Mouse (Mus musculus): Measurements from ENCODE around the gene Plxnd1. TPM values are rescaled to one million over a fixed set of nuclear protein-coding genes. Genes with fewer than 3 reads are reported as not detected.
A peak's percentile ranks its signal among the peaks of the same experiment; 100 is the strongest.

Plxnd1 gene
- polyA plus RNA-seq (2014; fragmentation: Nextera tagmentation; extraction: Ambion mirVana) = 17.5 and 18.8 TPM in 2 replicates

- H3K4me2 ChIP-seq (replicated peaks; ENCODE audit: low read depth, low read length) = peak within 1 kb of the TSS; percentile 84
- peak; percentile 76 for ATAC-seq (ENCODE audit: low FRiP score)
- H3K27me3 ChIP-seq (ENCODE audit: control insufficient read depth, insufficient read depth, low read length) = peaks cover 31% of the 10 kb centered on the region
- peaks cover 21% of the 10 kb centered on the region for H3K4me1 ChIP-seq (replicated peaks; ENCODE audit: control insufficient read depth, insufficient read depth, low read length)
- peak; percentile 89 for DNase-seq (ENCODE audit: low spot score)
- 0% methylated on average over 19 of the region's 51 CpGs for WGBS
- 0 out of 2 replicates have a peak within 1 kb of the TSS, but pooled peaks have one; percentile 17 for H3K27ac ChIP-seq (ENCODE audit: low read depth, low read length)
- peak within 1 kb of the TSS; percentile 40 for H3K9ac ChIP-seq (ENCODE audit: low read depth, low read length)
- peak within 1 kb of the TSS; percentile 46 for H3K4me3 ChIP-seq (ENCODE audit: low read depth, low read length)
- no peaks in the 10 kb centered on the region for H3K36me3 ChIP-seq (ENCODE audit: control insufficient read depth, insufficient read depth, low read length)
- no peaks in the 10 kb centered on the region for H3K9me3 ChIP-seq (ENCODE audit: control insufficient read depth, low read length)
Observed at GRCm38 (mm10) chr6:115994877-115995520, at the start of gene Plxnd1. Gene Plxnd1 (minus strand): TSS chr6:115995005.

DNA sequence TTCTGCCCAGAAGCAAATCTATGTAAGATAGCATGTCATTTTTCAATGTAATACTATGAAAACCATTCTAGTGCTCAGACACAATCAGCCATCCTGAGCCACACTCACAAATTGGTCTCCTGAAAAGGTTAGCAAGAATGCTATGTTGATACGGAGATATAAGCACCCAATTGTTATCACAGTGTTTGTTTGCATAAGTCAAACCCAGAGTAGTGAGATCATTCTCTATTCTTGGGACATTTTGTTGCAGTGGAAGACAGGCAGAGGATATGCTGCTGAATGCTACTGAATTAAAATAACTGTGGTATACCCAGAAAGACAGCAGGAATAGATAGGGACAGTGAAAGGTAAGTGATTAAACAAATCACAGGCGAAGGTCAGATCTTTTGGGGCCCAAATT, 49.2 kb upstream of the Plxnd1 start:
- ATAC-seq (ENCODE audit: low FRiP score) = no peak
- 60% methylated on average over 2 of the region's 2 CpGs for WGBS
- no peak overlapping the region for H3K9ac ChIP-seq (ENCODE audit: low read depth, low read length)

DNA sequence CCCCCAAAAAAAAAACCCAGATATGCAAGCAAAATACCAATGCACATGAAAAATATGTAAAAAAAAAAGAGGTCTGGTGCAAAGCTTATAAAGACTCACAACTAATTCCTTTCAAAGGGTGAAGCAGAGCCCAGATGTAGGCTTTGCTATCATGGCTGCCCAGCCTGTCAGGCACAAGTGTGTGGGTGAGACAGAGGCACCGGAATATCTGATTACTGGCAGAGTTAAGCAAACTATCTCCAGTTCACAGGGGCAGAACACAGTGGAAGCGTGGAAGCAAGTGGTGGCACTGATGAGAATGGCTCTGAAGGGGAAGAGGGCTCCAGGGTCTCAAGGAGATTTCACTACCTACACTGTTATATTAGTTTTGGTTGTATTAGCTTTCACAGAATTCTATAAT, 43.4 kb upstream of the Plxnd1 start:
- H3K9me3 ChIP-seq (ENCODE audit: control insufficient read depth, low read length) = no peaks in the 10 kb centered on the region
- WGBS = 94% methylated on average over 2 of the region's 2 CpGs
- no peak overlapping the region for H3K9ac ChIP-seq (ENCODE audit: low read depth, low read length)
- H3K4me2 ChIP-seq (replicated peaks; ENCODE audit: low read depth, low read length) = no peak overlapping the region
- no peaks in the 10 kb centered on the region for H3K36me3 ChIP-seq (ENCODE audit: control insufficient read depth, insufficient read depth, low read length)
- no peaks in the 10 kb centered on the region for H3K27me3 ChIP-seq (ENCODE audit: control insufficient read depth, insufficient read depth, low read length)
- ATAC-seq (ENCODE audit: low FRiP score) = no peak
- no peak overlapping the region for H3K27ac ChIP-seq (ENCODE audit: low read depth, low read length)
- no peak for DNase-seq (ENCODE audit: low spot score)
- H3K4me3 ChIP-seq (ENCODE audit: low read depth, low read length) = no peak overlapping the region
- H3K4me1 ChIP-seq (replicated peaks; ENCODE audit: control insufficient read depth, insufficient read depth, low read length) = no peaks in the 10 kb centered on the region

More for the DNA sequence above, 49.2 kb upstream of the Plxnd1 start:
- no peak overlapping the region for H3K4me3 ChIP-seq (ENCODE audit: low read depth, low read length)
- H3K36me3 ChIP-seq (ENCODE audit: control insufficient read depth, insufficient read depth, low read length) = no peaks in the 10 kb centered on the region
- no peaks in the 10 kb centered on the region for H3K9me3 ChIP-seq (ENCODE audit: control insufficient read depth, low read length)
- H3K4me2 ChIP-seq (replicated peaks; ENCODE audit: low read depth, low read length) = no peak overlapping the region
- H3K27me3 ChIP-seq (ENCODE audit: control insufficient read depth, insufficient read depth, low read length) = no peaks in the 10 kb centered on the region
- no peak for DNase-seq (ENCODE audit: low spot score)
- H3K4me1 ChIP-seq (replicated peaks; ENCODE audit: control insufficient read depth, insufficient read depth, low read length) = no peaks in the 10 kb centered on the region
- no peak overlapping the region for H3K27ac ChIP-seq (ENCODE audit: low read depth, low read length)

DNA sequence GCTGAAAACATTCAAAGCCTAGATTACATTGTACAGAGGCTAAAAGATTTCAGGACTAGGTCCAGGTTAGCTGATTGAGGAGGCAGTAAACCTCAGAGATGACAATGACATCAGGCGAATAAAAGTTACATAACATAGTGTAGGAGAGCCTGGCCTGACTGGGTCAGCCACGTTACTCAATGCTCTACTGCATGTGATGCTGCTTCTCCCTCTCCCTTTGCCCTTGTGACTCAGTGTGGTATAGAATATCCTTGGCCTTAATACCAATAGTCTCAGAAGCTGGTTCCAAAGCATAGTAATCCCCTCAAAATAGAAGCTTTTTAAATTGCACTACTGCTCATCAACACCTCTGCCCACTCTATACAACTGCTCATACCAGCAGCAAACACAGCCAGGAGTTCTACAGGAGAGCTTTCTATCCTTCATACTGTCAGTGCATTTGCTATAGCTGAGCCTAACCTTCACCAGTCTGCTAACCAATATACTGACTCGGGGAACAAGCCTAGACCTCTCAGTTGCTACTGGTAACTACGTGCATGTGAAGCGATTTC, 42.6 kb upstream of the Plxnd1 start:
- DNase-seq (ENCODE audit: low spot score) (no peak), ATAC-seq (ENCODE audit: low FRiP score) (no peak)
- 85% methylated on average over 5 of the region's 5 CpGs for WGBS

GRCm38 (mm10) chr6:116036555-116036954, 41.8 kb upstream of the Plxnd1 start:
- ATAC-seq (ENCODE audit: low FRiP score) (no peak), DNase-seq (ENCODE audit: low spot score) (no peak)
- Histone ChIP-seq H3K4me2 (replicated peaks; ENCODE audit: low read depth, low read length) (no peak overlapping the region), H3K9ac (ENCODE audit: low read depth, low read length) (no peak overlapping the region), H3K27me3 (ENCODE audit: control insufficient read depth, insufficient read depth, low read length) (no peaks in the 10 kb centered on the region), H3K9me3 (ENCODE audit: control insufficient read depth, low read length) (no peaks in the 10 kb centered on the region), H3K4me3 (ENCODE audit: low read depth, low read length) (no peak overlapping the region), H3K4me1 (replicated peaks; ENCODE audit: control insufficient read depth, insufficient read depth, low read length) (no peaks in the 10 kb centered on the region), H3K36me3 (ENCODE audit: control insufficient read depth, insufficient read depth, low read length) (no peaks in the 10 kb centered on the region), H3K27ac (ENCODE audit: low read depth, low read length) (no peak overlapping the region)
- 90% methylated on average over 2 of the region's 2 CpGs for WGBS

More for the DNA sequence above, 42.6 kb upstream of the Plxnd1 start:
- Histone ChIP-seq H3K9me3 (ENCODE audit: control insufficient read depth, low read length) (no peaks in the 10 kb centered on the region), H3K27me3 (ENCODE audit: control insufficient read depth, insufficient read depth, low read length) (no peaks in the 10 kb centered on the region), H3K27ac (ENCODE audit: low read depth, low read length) (no peak overlapping the region), H3K4me2 (replicated peaks; ENCODE audit: low read depth, low read length) (no peak overlapping the region), H3K4me3 (ENCODE audit: low read depth, low read length) (no peak overlapping the region), H3K4me1 (replicated peaks; ENCODE audit: control insufficient read depth, insufficient read depth, low read length) (no peaks in the 10 kb centered on the region), H3K9ac (ENCODE audit: low read depth, low read length) (no peak overlapping the region), H3K36me3 (ENCODE audit: control insufficient read depth, insufficient read depth, low read length) (no peaks in the 10 kb centered on the region)

DNA sequence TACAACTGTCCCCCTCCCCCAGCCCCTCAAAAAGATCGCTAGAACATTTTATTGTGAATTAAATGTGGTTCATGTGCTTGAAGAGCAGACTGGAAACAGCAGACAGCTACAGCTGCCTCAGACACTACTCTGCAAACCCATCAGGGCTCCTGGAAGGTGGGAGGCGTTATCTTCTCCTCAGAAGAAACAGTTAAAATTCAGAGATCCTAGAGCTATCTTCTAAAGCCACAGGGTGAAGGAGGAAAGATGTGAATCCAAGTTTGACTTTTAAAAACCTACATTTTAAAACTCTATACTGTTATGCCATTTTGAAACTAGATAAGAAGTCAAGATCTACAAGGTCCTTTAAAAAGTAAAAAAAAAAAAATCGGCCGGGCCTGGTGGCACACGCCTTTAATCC, 36.2 kb upstream of the Plxnd1 start:
- no peaks in the 10 kb centered on the region for H3K4me1 ChIP-seq (replicated peaks; ENCODE audit: control insufficient read depth, insufficient read depth, low read length)
- no peak overlapping the region for H3K27ac ChIP-seq (ENCODE audit: low read depth, low read length)
- H3K9ac ChIP-seq (ENCODE audit: low read depth, low read length) = no peak overlapping the region
- DNase-seq (ENCODE audit: low spot score) = no peak
- no peak overlapping the region for H3K4me3 ChIP-seq (ENCODE audit: low read depth, low read length)
- ATAC-seq (ENCODE audit: low FRiP score) = no peak
- 94% methylated on average over 5 of the region's 5 CpGs for WGBS
- H3K27me3 ChIP-seq (ENCODE audit: control insufficient read depth, insufficient read depth, low read length) = no peaks in the 10 kb centered on the region
- H3K36me3 ChIP-seq (ENCODE audit: control insufficient read depth, insufficient read depth, low read length) = no peaks in the 10 kb centered on the region
- H3K4me2 ChIP-seq (replicated peaks; ENCODE audit: low read depth, low read length) = no peak overlapping the region
- H3K9me3 ChIP-seq (ENCODE audit: control insufficient read depth, low read length) = no peaks in the 10 kb centered on the region

DNA sequence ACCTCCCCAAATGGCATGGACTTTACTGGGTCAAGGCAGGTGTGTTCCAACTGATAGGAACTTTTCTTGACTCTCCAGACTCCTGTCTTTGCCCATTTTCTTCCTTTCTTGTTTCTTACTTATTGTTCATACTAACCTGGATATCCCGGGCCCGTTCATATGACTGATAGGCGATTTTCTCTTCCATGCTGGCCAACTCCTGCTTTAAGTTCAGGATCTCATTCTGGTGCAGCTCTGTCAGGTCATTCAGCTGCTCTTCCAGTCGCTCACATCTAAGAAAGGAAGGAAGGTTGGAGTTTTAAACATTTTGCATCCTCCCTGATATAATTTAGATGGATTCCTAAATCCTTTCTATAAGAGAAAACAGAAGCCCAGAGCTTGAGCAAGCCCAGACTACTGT, 29.9 kb upstream of the Plxnd1 start:
- Histone ChIP-seq H3K27me3 (ENCODE audit: control insufficient read depth, insufficient read depth, low read length) (no peaks in the 10 kb centered on the region), H3K4me2 (replicated peaks; ENCODE audit: low read depth, low read length) (no peak overlapping the region), H3K4me1 (replicated peaks; ENCODE audit: control insufficient read depth, insufficient read depth, low read length) (no peaks in the 10 kb centered on the region), H3K9me3 (ENCODE audit: control insufficient read depth, low read length) (peaks cover 9% of the 10 kb centered on the region), H3K27ac (ENCODE audit: low read depth, low read length) (no peak overlapping the region), H3K36me3 (ENCODE audit: control insufficient read depth, insufficient read depth, low read length) (peaks cover 2% of the 10 kb centered on the region; the same call in 1 of the 2 replicates), H3K4me3 (ENCODE audit: low read depth, low read length) (no peak overlapping the region), H3K9ac (ENCODE audit: low read depth, low read length) (no peak overlapping the region)
- ATAC-seq (ENCODE audit: low FRiP score) = no peak
- no peak for DNase-seq (ENCODE audit: low spot score)
- 90% methylated on average over 4 of the region's 4 CpGs for WGBS

- peaks cover 9% of the 10 kb centered on the region for H3K9me3 ChIP-seq (ENCODE audit: control insufficient read depth, low read length)
- WGBS = 90% methylated on average over 9 of the region's 9 CpGs
- H3K9ac ChIP-seq (ENCODE audit: low read depth, low read length) = no peak overlapping the region
- no peak overlapping the region for H3K4me2 ChIP-seq (replicated peaks; ENCODE audit: low read depth, low read length)
- H3K27ac ChIP-seq (ENCODE audit: low read depth, low read length) = no peak overlapping the region
- H3K36me3 ChIP-seq (ENCODE audit: control insufficient read depth, insufficient read depth, low read length) = peaks cover 2% of the 10 kb centered on the region; the same call in 1 of the 2 replicates
- H3K4me1 ChIP-seq (replicated peaks; ENCODE audit: control insufficient read depth, insufficient read depth, low read length) = no peaks in the 10 kb centered on the region
- ATAC-seq (ENCODE audit: low FRiP score) (no peak), DNase-seq (ENCODE audit: low spot score) (no peak)
- H3K4me3 ChIP-seq (ENCODE audit: low read depth, low read length) = no peak overlapping the region
- no peaks in the 10 kb centered on the region for H3K27me3 ChIP-seq (ENCODE audit: control insufficient read depth, insufficient read depth, low read length)
Observed at GRCm38 (mm10) chr6:116021961-116022485, 27.2 kb upstream of the Plxnd1 start.

DNA sequence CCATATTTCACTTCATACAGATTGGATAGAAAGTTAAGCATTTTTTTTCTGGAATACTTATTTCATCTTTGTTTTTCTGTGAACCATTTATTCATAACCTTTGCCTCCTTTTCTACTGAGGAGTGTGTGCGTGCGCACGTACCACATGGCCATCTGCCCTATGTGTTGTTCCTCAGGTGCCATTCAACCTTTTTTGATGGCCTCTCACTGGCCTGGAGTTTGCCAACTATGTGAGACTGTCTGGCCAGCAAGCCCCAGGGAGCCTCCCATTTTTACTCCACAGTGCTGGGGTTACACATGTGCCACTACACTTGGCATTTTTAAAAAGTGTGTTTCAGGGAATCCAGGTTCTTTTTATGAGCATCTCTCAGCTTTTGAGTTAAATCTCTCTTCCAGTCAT, 21.1 kb upstream of the Plxnd1 start:
- no peak overlapping the region for H3K27ac ChIP-seq (ENCODE audit: low read depth, low read length)
- H3K9ac ChIP-seq (ENCODE audit: low read depth, low read length) = no peak overlapping the region
- no peaks in the 10 kb centered on the region for H3K9me3 ChIP-seq (ENCODE audit: control insufficient read depth, low read length)
- DNase-seq (ENCODE audit: low spot score) = no peak
- no peak overlapping the region for H3K4me3 ChIP-seq (ENCODE audit: low read depth, low read length)
- no peaks in the 10 kb centered on the region for H3K27me3 ChIP-seq (ENCODE audit: control insufficient read depth, insufficient read depth, low read length)
- 91% methylated on average over 3 of the region's 3 CpGs for WGBS
- H3K36me3 ChIP-seq (ENCODE audit: control insufficient read depth, insufficient read depth, low read length) = no peaks in the 10 kb centered on the region
- no peak for ATAC-seq (ENCODE audit: low FRiP score)
- no peaks in the 10 kb centered on the region for H3K4me1 ChIP-seq (replicated peaks; ENCODE audit: control insufficient read depth, insufficient read depth, low read length)
- no peak overlapping the region for H3K4me2 ChIP-seq (replicated peaks; ENCODE audit: low read depth, low read length)

All from hindbrain, embryonic 11.5 days (tissue).